Mouse (Mus musculus): ENCODE results near the gene Cep128.
"Not testable (repeated sequence)": the region's sequence is repeated elsewhere in the genome, so short reads cannot be mapped to it uniquely, and the experiment has no call there.

Gene Cep128

DNA sequence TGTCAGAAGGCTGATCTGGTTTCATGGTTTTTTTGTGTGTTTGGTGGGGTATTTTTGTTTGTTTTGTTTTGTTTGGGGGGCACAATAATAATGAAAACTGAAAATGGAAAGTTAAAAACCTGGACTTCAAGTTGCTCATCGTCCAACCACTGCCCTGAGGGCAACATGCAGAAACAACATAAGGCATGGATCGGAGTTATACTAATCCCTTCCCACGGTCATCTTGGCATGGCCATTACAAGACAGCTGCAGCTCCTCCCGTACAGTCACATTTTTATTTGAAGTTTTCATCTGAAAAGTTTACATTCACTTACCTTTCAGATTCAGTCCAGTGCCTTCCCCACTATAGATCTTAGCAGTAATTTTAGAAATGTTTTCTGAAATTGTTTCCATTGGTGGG, 321.5 kb downstream of the Cep128 start:
- DNase-seq (ENCODE audit: low spot score) = no peak

DNA sequence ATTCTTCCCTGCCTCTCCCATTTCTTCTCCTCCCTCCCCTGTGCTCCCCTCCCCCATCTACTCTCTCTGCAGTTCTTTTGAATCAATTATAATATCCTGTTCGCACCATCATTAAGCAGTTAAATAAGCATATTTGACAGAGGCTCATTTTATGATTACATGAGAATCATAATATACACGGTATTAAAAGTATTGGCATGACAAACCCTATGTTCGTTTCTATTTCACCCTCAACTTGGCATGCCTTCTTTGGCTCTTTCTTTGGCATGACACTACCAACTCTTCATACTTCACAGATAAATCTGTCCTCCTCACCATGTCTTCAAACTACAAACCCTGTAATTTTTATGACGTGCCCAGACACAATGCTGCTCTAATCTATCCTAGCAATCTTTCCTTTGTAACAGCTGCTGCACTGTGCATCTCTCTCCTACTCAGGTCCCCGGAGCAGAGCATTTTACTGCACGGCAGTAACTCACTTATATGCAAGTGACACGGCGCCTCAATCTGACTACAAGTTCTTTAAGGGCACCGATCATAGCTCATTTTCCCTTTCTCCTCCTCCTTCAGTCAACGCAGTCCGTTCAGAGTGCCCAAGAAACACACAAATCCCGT, 324.4 kb downstream of the Cep128 start:
- no peak for DNase-seq (ENCODE audit: low spot score)

DNA sequence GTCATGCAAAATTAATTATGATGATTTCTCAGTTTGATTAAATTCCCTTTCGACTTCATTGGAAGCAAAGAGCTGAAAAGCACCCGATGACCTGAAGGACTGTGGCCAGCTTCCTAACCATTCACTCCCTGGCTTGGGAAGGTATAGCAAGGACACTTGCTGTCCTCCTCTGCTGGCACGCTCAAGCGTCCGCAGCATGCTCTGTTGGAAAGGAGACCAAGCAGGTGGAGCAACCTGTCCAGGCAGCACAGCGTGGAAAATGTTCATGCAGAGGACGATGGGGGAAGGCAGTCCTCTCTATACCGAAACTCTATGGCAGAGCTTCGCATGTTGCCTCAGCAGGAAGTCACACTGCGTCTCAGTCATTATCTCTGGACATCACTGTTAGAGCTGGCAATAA, 327.3 kb downstream of the Cep128 start:
- no peak for DNase-seq (ENCODE audit: low spot score)

DNA sequence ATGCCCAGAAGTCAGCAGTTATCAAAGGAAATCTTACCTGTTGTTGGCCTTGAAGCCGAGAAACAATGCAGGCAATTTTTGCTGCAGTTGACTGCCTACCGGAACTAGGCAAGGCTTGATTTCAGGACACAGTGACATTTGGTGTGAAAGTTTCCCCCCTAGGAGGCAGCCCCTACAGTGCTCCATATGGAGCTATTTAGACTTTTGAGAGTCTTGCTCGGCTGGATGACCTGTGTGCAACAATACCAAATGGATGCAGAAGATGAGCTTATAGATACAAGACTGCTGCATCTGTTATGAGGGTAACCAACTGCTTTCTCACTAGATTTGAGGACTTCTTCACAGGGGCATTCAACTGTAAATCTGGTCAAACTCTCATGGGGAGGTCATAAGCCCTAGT, 331.9 kb downstream of the Cep128 start:
- no peak for DNase-seq (ENCODE audit: low spot score)

DNA sequence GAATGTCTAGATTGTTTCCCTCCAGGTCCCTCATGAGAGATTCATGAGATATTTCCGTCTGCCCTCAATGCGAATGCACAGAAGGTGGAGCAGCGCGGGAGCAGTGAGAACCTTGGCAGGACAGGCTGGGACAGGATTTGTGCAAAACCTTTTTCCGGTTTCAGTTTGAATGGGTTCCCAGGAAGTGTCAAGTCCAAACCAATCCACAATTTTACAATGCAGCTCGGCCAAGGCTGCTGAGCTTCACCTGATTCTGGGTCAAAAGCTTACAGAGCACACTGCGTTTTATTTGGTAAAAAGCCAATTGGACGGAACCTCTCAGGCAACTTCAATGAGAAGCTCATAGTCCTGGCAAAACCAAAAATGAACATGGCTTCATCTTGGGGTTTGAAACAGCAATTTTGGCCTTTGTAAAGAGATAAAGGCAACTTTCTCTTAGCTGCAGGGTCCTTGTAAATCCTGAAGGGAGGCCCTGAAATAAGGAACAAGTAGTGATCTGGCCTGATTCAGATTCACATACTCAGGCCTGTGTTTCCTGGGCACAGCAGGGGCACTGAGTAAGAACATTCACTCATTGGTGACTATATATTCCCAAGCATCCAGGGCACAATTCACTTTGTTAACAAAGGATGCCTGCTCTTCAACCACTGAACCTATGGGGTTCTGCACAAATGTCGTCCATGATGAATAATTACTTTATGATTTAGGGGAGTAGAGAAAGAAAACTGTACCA, 333.4 kb downstream of the Cep128 start:
- no peak for DNase-seq (ENCODE audit: low spot score)

DNA sequence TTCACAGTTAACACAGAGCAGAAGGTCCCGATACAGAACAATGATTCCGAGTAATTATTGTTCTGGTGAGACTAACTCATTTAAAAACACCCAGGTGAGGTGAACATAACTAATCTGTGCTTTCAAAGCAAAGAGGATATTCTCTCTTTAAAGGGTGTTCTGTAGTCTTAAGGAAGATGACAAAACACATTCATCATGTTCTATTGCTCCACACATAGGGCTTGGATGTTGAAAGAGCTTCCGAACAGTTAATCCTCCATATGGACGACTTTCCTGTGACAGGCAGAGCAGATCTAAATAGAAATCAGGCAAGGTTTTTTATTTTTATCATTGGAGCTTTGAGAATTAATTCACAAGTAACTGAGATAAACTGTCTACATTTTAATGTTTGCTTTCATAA, 342.8 kb downstream of the Cep128 start:
- no peak for DNase-seq (ENCODE audit: low spot score)

DNA sequence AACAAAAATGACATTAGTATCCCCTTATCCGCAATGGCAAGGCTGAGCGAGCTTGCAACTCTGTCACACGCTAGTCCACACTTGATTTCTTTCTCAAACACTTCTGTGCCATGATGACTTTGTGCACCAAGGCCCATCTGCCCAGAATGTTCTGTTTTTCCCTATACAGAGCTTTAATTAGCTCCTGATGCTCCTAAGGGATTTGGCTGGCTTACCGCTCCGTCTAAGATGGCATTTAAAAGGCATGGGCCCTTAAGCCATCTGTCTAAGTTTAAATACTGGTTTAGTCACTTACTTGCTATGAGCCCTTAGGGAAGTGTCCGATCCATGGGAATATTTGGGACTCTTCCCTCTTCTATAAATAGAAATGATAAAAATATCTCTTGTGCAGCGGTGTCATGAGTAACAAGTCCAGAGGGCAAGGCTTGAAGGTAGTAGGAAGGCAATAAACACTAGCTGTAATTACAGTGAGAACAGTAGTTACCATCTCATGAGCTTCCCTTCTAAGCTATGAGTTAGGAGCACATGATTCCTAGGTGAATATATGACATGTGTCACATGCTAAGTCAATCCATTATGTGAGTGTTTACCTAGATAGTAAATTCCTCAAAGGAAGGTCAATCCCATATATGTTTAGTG, 343.8 kb downstream of the Cep128 start:
- DNase-seq (ENCODE audit: low spot score) = no peak

DNA sequence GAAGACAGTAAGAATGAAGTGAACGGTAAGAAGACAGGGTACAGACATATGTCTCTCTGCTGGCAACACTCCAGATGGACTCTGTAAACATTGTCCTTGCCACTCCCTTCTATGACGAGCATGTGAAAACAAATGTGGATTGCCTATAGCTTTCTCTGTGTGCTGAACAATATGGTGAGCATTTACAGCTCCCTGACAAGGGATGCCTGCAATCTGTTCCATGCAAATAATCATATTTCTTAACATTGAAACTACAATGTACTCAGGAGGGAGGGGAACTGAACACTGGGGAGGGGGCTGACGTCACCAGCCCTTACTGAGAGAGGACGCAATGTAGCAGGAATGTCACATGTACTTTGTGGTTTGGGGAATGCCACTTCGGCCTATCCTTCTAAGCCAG, 355.1 kb downstream of the Cep128 start:
- DNase-seq (ENCODE audit: low spot score) = no peak

DNA sequence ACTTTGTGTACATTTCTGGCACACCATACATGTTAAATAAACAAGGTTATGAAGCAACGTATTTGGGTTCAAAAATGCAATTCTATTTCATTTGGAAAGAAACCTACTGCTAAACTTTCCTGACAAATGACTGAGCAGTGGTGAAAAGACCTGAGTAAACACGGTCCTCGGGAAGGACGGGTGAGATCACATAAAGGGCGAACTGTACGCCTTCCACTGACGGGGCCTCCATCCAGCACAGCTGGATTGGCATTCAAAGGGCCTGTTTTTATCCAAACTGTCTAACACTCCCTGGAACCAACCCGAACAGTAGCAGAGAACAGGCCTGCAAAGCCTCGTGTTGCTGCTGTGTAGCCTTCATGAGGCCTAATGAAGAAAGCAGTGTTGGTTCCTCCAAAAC, 356.5 kb downstream of the Cep128 start:
- no peak for DNase-seq (ENCODE audit: low spot score)

DNA sequence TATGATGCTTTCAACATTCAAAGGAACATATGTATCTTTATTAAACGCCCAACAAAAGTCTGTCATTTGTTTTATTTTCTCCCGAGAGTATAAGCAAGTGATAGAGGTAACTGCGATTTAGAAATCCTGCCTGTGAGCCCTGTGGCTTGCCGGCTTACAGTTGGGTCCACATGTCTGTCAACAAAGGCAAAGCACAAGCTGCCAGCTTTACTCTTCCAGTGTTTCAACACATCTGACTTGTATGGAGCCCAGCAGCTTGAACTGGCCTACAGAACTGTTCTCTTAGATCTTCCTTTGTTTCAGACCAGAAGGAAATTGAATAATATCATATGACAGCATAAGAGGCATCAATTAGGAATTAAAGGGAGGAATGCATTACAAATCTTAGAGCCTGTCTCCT, 357.1 kb downstream of the Cep128 start:
- no peak for DNase-seq (ENCODE audit: low spot score)

DNA sequence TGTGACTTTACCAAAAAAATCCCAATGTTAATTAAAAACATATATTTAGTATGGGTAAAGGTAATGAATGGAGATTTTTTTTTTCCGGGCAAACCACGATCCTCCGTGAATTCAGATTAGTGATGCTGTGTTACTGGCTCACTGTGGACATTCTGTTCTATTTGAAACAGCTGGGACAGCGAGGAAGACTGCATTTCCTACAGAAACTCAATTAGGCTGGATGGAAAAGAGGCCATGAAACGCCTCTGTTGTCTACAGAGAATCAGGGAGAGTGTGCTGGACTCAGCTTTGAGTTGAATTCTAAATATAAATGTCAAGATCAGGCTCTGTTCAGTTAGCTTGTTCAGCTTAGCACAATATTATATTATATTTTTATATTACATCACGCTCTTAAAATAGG, 369.1 kb downstream of the Cep128 start:
- DNase-seq (ENCODE audit: low spot score) = no peak

DNA sequence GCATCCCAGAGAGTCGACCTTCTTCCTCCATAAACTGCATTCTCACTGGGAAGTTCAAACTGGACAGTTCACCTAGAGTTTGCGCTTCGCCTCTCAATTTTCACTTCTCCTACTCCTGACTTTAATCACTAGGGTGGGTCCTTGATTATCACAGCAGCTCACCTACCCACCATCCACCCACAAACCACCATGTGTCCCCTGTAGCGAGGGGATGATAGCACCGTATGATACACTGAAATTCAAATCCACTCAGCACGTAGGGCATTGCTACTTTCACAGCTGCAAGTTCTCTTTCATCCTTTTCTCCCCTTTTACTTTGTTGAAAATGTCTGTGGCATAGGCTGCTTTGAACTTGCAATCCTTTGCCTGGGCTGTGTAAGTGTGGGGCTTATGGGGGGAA, 371.2 kb downstream of the Cep128 start:
- no peak for DNase-seq (ENCODE audit: low spot score)

DNA sequence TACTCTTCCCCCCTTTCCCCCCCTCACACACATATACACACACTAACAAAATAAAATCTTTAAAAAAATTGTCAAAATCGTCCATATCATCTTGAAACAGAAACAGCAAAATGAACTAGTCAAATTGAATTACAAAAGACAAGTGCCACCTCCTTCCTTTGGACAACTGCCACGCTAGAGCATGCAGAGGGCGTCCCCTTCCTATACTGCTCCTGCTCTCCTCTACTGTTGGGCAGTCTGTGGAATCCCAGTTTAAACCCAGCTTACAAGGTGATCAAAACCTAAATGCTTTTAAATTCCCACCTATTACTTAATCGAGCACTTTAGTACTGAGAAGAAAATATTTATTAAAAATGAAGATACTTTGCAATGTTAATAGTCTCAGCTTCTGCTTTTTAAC, 372.0 kb downstream of the Cep128 start:
- DNase-seq (ENCODE audit: low spot score) = no peak

DNA sequence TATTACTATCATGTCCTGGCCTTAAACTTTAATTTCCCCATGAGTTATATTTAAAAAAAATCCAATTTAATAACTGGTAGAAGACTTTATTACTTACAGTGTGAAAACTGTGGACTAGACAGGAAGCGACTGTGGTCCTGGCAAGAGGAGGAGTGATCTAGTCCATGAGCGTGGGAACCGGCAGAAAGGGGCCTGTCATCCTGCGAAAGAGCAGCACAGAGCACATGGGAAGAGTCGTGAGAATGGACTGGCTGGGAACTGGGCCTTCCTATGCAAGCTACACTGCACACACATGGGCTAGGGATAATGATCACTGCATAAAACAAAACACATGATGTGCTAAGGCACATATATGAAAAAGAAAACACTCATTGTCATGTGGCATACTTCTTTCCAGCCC, 375.5 kb downstream of the Cep128 start:
- no peak for DNase-seq (ENCODE audit: low spot score)

DNA sequence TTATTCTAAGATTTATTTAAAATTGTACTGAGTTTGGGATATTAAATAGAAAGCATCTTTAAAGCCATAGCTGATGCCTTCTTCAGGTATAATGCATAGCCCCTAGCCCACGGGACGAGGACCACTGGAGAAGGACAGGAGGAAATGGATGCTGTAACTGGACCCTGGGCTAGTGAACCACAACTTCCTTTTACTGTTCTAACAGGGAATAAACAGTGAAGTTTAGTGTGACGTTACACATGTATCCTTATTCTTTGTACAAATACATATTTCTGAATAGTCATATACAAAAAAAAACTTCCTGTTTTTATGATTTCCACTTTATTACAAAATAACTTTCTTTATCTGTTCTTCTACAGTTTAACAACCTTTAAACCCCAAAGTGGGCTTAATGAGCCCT, 376.0 kb downstream of the Cep128 start:
- DNase-seq (ENCODE audit: low spot score) = no peak

DNA sequence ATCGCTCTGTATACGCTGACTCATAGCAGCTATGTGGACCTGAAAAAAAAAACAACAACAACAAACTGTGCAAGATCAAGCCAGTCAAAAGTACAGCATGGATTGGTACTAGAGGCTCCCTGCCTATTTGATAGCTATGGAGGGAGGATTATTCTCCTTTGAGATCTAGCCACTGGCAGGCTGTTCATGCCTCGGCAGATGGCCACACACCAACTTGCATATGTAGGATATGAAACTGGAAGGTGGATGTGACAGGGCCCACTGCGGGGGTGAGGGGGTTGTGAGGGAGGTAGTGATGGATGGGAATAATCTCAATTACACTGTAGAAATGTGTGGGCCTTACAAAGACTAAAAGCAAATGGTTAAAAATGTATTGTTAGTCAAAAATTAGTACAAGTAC, 386.7 kb downstream of the Cep128 start:
- no peak for DNase-seq (ENCODE audit: low spot score)

DNA sequence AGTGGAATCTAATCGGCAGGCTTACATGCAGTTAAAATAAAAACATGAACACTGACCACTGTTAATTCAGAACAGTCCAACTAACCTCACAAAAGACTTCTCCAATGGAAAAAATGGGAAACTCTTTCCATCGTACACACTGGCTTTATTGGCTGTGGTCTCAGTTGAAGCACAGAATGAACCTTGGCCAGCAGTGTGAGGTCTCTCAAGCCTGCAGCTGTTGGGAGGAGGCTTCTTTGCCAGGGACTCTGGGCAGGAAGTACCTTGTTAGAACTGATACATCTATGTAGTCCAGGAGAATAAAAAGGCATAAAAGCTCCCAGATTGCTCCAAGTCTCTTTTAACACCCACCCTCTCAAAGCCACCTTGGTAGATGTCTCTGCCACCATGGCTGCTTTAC, 390.9 kb downstream of the Cep128 start:
- no peak for DNase-seq (ENCODE audit: low spot score)

DNA sequence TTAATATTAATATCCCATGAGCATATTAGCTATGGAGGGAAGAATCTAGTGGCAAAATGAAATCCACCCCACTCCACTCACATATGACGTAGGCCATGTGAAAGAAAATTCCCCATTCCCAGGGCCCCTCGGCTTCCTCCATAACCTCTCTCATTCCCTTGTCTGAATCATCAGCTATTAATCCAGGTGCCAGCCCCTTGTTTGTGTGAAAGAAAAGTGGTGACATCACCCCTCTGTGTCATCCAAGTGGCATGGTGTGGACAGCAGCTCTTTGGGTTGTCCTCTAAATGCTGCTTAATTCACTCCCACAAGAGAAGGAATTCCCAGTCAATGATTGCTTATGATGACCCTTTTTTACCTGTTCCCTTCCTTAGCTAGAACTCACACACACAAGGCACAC, 396.4 kb downstream of the Cep128 start:
- DNase-seq (ENCODE audit: low spot score) = no peak

DNA sequence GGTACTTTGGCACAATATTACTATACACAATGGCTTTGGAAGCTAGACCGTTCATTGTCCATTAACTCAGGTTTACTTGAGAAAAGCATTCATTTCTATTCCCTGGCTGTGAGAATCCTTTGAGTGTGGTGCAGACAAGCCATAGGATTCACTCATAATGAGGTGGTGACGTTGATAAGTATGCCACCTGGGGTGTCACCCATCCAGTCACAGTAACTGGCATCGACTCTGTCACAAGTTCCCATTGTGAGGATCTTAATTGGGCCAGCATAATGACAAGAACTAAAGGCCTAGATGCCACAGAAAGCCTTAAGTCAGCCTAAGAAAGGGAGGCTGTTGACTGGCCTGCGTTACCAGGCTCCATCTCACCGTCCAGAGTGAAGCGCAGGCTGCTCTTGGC, 396.9 kb downstream of the Cep128 start:
- no peak for DNase-seq (ENCODE audit: low spot score)

DNA sequence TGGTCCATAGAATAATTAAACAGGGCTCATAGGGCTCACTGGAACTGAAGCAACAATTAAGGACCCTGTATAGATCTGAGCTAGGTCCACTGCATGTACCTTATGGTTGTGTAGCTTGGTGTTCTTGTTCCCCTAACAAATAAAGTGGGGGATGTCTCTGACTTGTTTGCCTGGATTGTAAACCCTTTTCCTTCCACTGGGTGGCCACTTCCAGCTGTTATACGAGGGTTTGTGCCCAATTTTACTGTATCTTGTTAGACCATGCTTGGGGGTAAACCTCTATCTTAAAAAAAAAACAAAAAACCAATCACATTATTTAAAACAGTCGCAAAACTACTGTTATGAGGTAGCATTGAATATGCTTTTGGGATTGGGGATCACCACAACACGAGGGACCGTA, 402.2 kb downstream of the Cep128 start:
- DNase-seq (ENCODE audit: low spot score) = no peak

DNA sequence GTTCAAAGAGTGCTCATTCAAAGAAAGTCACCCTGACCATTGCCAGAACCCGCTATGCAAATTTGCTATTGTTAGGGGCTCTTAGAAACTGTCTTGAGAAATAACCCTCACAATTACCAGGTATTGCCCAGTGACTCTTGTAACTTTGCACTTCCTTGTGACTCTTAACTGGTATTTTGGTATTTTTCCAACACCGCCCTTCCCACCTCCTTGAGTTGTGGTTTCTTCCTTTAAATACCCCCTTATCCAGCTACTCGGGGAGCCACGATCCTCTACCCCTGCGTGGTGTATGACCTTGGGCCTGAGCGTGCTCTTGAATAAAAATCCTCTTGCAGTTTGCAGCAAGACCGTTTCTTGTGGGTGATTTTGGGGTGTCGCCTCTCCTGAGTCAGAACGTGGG, 407.8 kb downstream of the Cep128 start:
- not testable (repeated sequence) for DNase-seq (ENCODE audit: low spot score)

DNA sequence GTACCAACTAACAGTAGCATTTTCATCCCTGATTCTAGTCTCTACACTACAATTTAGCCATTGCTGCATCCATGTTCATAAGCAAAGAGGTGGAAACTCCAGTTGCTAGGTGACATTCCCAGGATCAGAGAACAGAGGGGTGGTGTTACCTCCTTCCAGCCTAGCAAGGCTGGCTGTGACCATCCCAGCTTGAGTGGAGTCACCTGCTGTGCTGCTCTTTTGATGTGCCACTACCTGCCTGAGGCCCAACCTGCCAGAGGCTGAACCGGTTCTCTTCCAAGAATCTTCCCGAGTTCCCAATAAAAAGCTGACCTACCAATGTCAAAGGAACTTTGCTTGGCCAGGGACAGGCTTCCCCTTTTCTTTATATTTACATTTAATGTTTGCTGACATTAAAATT, 408.8 kb downstream of the Cep128 start:
- DNase-seq (ENCODE audit: low spot score) = no peak

DNA sequence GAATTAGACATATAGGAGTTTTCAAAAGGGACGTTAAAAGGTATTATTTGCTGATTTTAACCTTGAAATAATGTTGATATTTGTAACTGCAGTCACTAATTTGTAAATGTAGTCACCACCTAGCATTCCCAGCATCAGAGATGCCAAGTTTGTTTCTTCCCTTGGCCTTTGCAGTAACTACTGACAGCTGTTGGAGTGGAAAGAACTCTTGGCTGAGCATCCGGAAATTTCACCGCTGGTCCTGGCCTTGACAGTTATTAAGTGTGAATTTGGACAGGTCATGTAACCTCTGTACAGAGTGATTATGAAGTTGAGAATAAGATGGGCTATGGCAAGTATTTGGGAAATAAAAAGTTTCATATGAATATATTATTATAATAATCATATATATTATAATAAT, 413.1 kb downstream of the Cep128 start:
- no peak for DNase-seq (ENCODE audit: low spot score)
